Mouse (Mus musculus): ENCODE results near the gene Retsat.

DNA sequence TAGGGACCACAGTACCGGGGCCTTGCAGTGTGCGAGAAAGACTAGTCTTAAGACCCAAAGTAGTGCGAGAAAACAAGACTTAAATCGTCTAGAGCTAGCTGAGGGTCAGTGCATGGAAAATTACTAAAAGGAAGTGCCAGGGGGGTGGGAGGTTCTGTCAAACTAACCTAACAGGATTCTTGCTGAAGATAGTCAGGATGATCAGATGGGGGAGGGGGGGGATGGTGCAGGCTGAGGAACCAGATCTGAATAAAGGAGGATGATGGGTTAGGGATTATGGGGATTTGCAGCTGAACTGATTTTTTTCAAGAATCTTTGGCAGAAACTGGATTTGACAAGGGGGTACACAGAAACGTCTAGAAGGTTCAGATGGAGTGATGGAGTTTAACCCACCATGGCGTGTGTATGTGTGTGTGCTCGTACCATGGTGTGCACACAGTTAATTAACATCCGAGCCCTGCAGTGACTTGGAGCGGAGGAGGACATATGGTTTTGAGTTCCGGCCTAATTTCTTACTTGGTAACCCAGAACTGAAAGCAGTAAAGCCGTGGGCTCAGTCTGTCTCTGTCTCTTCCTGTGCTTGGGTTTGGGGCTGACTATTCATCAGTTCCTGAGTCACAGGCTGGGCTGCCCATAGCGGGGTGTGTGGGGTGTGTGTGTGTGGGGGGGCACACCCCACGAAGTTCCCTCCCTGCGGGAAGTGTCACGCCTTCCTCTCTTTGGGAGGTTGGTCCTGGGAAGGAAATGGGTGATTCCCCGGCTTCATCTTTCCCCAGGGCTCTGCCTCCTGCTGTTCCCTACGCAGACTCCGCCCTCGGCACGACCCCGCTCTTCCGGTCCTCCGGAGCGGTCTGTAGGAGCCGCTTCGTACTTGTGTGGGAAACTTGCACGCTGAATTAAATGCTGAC, 45.9 kb upstream of the Retsat start:
- TF ChIP-seq TAL1 (IDR thresholded peaks at IDR 0.05; ENCODE audit: low read length) (no peak), GATA1 (IDR thresholded peaks at IDR 0.05; ENCODE audit: low read length) (no peak)
